Mouse (Mus musculus): ENCODE measurements around the gene Mcrip2. TPM values are rescaled to one million over a fixed set of nuclear protein-coding genes. Genes with fewer than 3 reads are reported as not detected.

Mcrip2 gene
- 100 to 1,000 TPM; 272 to 286 TPM for total RNA-seq (2021)

- peak; percentile 83 to 86 for DNase-seq
- intact Hi-C loops (cut with DNase I) = loop anchor here (2.0 kb wide), 1 partner anchor 24 kb away; the partner anchor contains the start of gene Rhot2
Measured at GRCm38 (mm10) chr17:25868601-25869191, at the start of gene Mcrip2. Gene Mcrip2, minus strand, starts transcription at chr17:25868764.

GRCm38 (mm10) chr17:25918037-25918750 lies 49.6 kb upstream of the Mcrip2 start:
- DNase-seq = no peak
- intact Hi-C loops (cut with DNase I) = no loop called here

GRCm38 (mm10) chr17:25916931-25917647 lies 48.5 kb upstream of the Mcrip2 start:
- intact Hi-C loops (cut with DNase I) = no loop called here
- DNase-seq = no peak

GRCm38 (mm10) chr17:25914295-25914694 lies 45.7 kb upstream of the Mcrip2 start:
- intact Hi-C loops (cut with DNase I) = no loop called here
- DNase-seq = no peak

GRCm38 (mm10) chr17:25913877-25914275 lies 45.3 kb upstream of the Mcrip2 start:
- intact Hi-C loops (cut with DNase I) = no loop called here

GRCm38 (mm10) chr17:25913186-25913876 lies 44.8 kb upstream of the Mcrip2 start:
- intact Hi-C loops (cut with DNase I) = no loop called here
- peak in 1 of 2 experiments; percentile 19 for DNase-seq

More at GRCm38 (mm10) chr17:25913877-25914275, 45.3 kb upstream of the Mcrip2 start:
- peak; percentile 15 to 25 for DNase-seq

GRCm38 (mm10) chr17:25911816-25912215 lies 43.3 kb upstream of the Mcrip2 start:
- intact Hi-C loops (cut with DNase I) = no loop called here
- peak; percentile 20 to 33 for DNase-seq

GRCm38 (mm10) chr17:25907640-25908039 lies 39.1 kb upstream of the Mcrip2 start:
- DNase-seq = no peak
- intact Hi-C loops (cut with DNase I) = no loop called here

- no peak for DNase-seq
- intact Hi-C loops (cut with DNase I) = no loop called here
Measured at GRCm38 (mm10) chr17:25903061-25903460, 34.5 kb upstream of the Mcrip2 start.

- intact Hi-C loops (cut with DNase I) = no loop called here
- DNase-seq = no peak
Measured at GRCm38 (mm10) chr17:25900193-25900592, 31.6 kb upstream of the Mcrip2 start.

GRCm38 (mm10) chr17:25895891-25896290 lies 27.3 kb upstream of the Mcrip2 start:
- intact Hi-C loops (cut with DNase I) = loop anchor here (2.0 kb wide), 2 partner anchors 45 to 89 kb away; partner anchors contain the start of gene Capn15
- no peak for DNase-seq

GRCm38 (mm10) chr17:25895415-25895814 lies 26.9 kb upstream of the Mcrip2 start:
- no peak for DNase-seq
- intact Hi-C loops (cut with DNase I) = loop anchor here (2.0 kb wide), 2 partner anchors 45 to 89 kb away; partner anchors contain the start of gene Capn15

GRCm38 (mm10) chr17:25893975-25894617 lies 25.5 kb upstream of the Mcrip2 start:
- intact Hi-C loops (cut with DNase I) = loop anchor here (1.0 to 5.0 kb wide), 4 partner anchors 47 to 198 kb away; partner anchors contain the start of genes Capn15 and Decr2
- DNase-seq = peak; percentile 68 to 71

GRCm38 (mm10) chr17:25888837-25889236 lies 20.3 kb upstream of the Mcrip2 start:
- intact Hi-C loops (cut with DNase I) = no loop called here

GRCm38 (mm10) chr17:25887467-25887866 lies 18.9 kb upstream of the Mcrip2 start:
- no peak for DNase-seq
- intact Hi-C loops (cut with DNase I) = no loop called here

More at GRCm38 (mm10) chr17:25888837-25889236, 20.3 kb upstream of the Mcrip2 start:
- no peak for DNase-seq

GRCm38 (mm10) chr17:25886806-25887205 lies 18.2 kb upstream of the Mcrip2 start:
- DNase-seq = no peak
- intact Hi-C loops (cut with DNase I) = no loop called here

GRCm38 (mm10) chr17:25885636-25886035 lies 17.1 kb upstream of the Mcrip2 start:
- DNase-seq = no peak
- intact Hi-C loops (cut with DNase I) = no loop called here

GRCm38 (mm10) chr17:25883824-25884223 lies 15.3 kb upstream of the Mcrip2 start:
- DNase-seq = no peak
- intact Hi-C loops (cut with DNase I) = no loop called here

- intact Hi-C loops (cut with DNase I) = no loop called here
- DNase-seq = no peak
Measured at GRCm38 (mm10) chr17:25883268-25883667, 14.7 kb upstream of the Mcrip2 start.

GRCm38 (mm10) chr17:25882306-25882705 lies 13.7 kb upstream of the Mcrip2 start:
- DNase-seq = no peak
- intact Hi-C loops (cut with DNase I) = no loop called here
